Mouse (Mus musculus) heart, adult 2 months (tissue): ENCODE data around the gene N6amt1. TPM values are rescaled to one million over a fixed set of nuclear protein-coding genes. Genes with fewer than 3 reads are reported as not detected.

ENCODE experiments used
- DNase-seq, 2 experiments: peaks; one replicate each; pipeline ENCODE4 v3.0.0; 2021
- H3K27ac ChIP-seq: fragments of 200-600 bp; 2 replicates; pipeline ENCODE4 v1.8.1; 2022
- H3K27me3 ChIP-seq: fragments of 200-500 bp; 2 replicates; pipeline ENCODE4 v1.6.1; 2012; ENCODE audit warnings: mild to moderate bottlenecking, low read length, inconsistent platforms, mixed read lengths; ENCODE audit not compliant: control insufficient read depth, insufficient read depth
- H3K36me3 ChIP-seq: fragments of 200-500 bp; 2 replicates; pipeline ENCODE4 v1.6.1; 2012; ENCODE audit warnings: low read length, inconsistent platforms; ENCODE audit not compliant: control insufficient read depth, insufficient read depth
- H3K4me1 ChIP-seq: fragments of 200-500 bp; 2 replicates; pipeline ENCODE4 v1.6.1; 2011; ENCODE audit warnings: low read length; ENCODE audit not compliant: control insufficient read depth, insufficient read depth
- H3K4me3 ChIP-seq: fragments of 200-600 bp; 2 replicates; pipeline ENCODE4 v1.8.1; 2022
- H3K79me2 ChIP-seq: fragments of 200-500 bp; replicated peaks from 2 replicates; pipeline ENCODE4 v1.6.1; 2012; ENCODE audit warnings: mild to moderate bottlenecking, inconsistent platforms, low read length, moderate library complexity, mixed read lengths; ENCODE audit not compliant: control insufficient read depth, insufficient read depth
- H3K9ac ChIP-seq: fragments of 200-500 bp; 2 replicates; pipeline ENCODE4 v1.6.1; 2012; ENCODE audit warnings: low read depth, mild to moderate bottlenecking, control low read depth, inconsistent platforms, low read length, mixed read lengths
- CTCF ChIP-seq: fragments of 200-600 bp; IDR thresholded peaks from 2 replicates; pipeline ENCODE4 v1.8.1; 2022; ENCODE audit warnings: antibody characterized with exemption, mild to moderate bottlenecking, moderate library complexity
- EP300 ChIP-seq: fragments of 200-500 bp; IDR thresholded peaks from 2 replicates; pipeline ENCODE4 v1.6.1; 2011; ENCODE audit warnings: low read depth, low read length, control low read depth; ENCODE audit not compliant: insufficient read depth
- POLR2A ChIP-seq: fragments of 200-500 bp; IDR thresholded peaks from 2 replicates; pipeline ENCODE4 v1.6.1; 2011; ENCODE audit warnings: mild to moderate bottlenecking, low read depth, low read length, control low read depth; ENCODE audit not compliant: insufficient read depth
- WGBS: fragments of 180-500 bp; shearing (Covaris S2); methylation state at CpG from one replicate; pipeline ENCODE4 v1.1.7; 2018; 5-methylcytosine and 5-hydroxymethylcytosine counted together
- intact Hi-C: fragments of 180-260 bp; cut with DNase I; formaldehyde crosslinking; loops from one replicate; pipeline ENCODE4 v1.15.1; 2025
- polyA plus RNA-seq: library from polyadenylated mRNA; depleted of rRNA; stranded (reverse); fragments of >200 nt; gene quantifications from 2 replicates; pipeline ENCODE4 v1.2.3, GENCODE M21; 2012
- total RNA-seq, 2 experiments: library from RNA; stranded (reverse); gene quantifications; 2 replicates each; pipeline ENCODE4 v1.2.3; 2021

N6amt1 gene
- total and polyA plus RNA-seq, 3 experiments: 9.8 to 19.0 (median 16.8) TPM

DNA sequence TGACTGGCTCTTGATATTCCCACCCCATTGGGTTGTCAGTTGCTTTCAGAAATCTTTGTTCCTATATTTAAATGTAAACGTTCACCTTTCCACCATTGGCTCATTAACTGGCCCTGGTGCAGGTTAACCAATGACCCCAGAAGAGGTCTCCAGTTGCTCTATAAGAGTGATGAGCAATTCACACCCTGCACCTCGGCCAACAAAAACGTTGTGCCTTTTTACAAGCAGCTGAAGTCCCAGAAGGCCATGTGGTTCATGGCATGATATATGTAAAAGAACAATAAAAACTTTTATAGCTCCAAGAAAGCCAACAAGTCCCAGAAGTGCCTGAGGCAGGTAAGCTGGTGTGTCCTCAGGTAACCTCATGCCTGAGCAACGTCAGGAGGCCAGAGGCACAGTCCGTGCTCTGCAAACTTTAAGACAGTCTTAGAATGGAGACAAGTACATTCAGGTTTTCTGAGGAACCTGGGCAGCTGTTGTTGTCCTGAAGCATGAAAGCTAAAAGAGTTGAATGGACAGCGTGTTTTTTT is 12.9 kb upstream of the N6amt1 start:
- no peaks in the 10 kb centered on the region for H3K4me1 ChIP-seq
- no peaks in the 10 kb centered on the region for H3K27me3 ChIP-seq
- H3K9ac ChIP-seq: no peak overlapping the region
- no peak overlapping the region for H3K27ac ChIP-seq
- 83% methylated on average over 6 of the region's 6 CpGs for WGBS
- DNase-seq: no peak
- H3K36me3 ChIP-seq: no peaks in the 10 kb centered on the region
- intact Hi-C loops: no loop called here
- no peak overlapping the region for H3K4me3 ChIP-seq
- no peaks in the 10 kb centered on the region for H3K79me2 ChIP-seq
- TF ChIP-seq POLR2A (no peak), EP300 (no peak), CTCF (no peak)

DNA sequence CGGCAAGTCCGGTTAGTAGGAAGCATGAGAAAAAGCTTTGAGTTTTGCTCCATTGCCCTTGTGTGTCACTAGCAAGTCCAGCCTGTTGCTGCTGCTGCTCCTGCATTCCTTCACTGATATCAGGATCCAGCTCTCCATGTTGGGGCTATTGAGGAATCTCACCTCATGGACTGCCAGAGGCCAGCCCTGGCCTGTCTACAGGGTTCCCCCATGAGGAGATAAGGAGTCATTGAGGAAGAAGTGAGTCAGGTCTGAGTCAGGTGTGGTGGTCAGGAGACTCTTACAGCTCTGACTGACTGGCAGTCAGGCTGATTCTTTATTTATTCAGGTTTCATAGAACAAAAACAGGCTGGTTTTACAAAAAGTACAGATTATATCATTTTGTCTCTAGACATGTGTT is 5.9 kb upstream of the N6amt1 start:
- H3K4me3 ChIP-seq: no peak overlapping the region
- 60% methylated on average over 2 of the region's 2 CpGs for WGBS
- H3K4me1 ChIP-seq: no peaks in the 10 kb centered on the region; the same call in none of the 2 replicates
- TF ChIP-seq EP300: peak; percentile 80
- TF ChIP-seq CTCF: peak; percentile 16; the same call in 1 of the 2 replicates
- TF ChIP-seq POLR2A: no peak
- H3K27ac ChIP-seq: no peak overlapping the region
- H3K79me2 ChIP-seq: no peaks in the 10 kb centered on the region
- H3K27me3 ChIP-seq: no peaks in the 10 kb centered on the region
- intact Hi-C loops: loop anchor here (5.0 kb wide), 1 partner anchor 36 kb away; no protein-coding TSS in a partner anchor
- H3K36me3 ChIP-seq: no peaks in the 10 kb centered on the region
- H3K9ac ChIP-seq: no peak overlapping the region
- peak in 1 of 2 experiments; percentile 31 for DNase-seq

DNA sequence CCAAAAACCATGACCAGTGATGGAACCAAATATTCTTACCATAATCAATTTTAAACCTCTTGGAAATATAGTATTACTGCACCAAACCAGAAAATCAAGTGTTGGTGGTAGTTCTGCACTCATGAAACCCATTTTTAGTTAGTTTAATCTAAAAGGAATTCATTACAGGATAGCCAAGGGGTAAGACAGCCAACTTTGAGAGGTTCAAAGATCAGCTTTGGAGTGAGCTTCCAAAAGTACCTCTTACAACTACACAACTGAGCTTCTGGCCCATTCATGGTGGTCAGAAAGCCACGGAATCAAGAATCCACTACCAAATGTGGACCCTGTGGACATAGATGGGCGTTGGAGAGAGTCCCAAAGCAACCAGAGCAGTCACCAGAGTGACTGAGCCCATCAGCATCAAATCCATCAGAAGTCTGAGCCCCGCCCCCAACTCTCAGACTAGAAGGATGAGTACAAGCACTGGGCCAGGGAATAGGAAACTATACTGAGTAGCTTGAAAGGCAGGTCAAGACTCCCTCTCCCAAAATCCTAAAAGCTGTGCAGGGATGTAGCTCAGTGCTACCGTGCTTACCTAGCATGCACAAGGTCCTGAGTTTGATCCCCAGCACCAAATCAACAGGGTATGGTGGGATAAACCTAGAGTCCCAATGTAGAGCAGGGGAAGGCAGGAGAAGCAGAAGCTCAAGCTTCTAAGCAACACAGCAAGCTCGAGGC is 2.4 kb upstream of the N6amt1 start:
- no peaks in the 10 kb centered on the region for H3K36me3 ChIP-seq

DNA sequence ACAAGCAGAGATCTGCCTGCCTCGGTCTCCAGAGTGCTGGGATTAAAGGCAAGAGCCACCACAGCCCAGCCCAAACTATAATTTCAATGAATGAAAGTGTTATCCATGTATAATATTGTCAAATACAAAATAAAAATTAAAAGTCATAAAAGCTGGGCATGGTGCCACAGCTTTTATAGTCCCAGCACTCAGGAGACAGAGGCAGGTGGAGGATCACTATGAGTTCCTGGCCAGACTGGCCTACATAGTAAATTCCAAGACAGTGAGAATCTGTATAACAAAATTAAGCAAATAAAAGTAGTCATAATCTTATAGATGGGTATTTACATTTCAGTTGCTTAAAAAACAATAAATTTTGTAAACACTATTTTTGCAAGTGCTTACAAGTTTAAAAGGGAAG is 380 bp upstream of the N6amt1 start:
- Histone ChIP-seq H3K27me3 (no peaks in the 10 kb centered on the region), H3K36me3 (peaks cover 3% of the 10 kb centered on the region; the same call in 1 of the 2 replicates), H3K9ac (no peak overlapping the region), H3K4me1 (no peaks in the 10 kb centered on the region), H3K4me3 (peak overlapping the region; percentile 91), H3K79me2 (no peaks in the 10 kb centered on the region), H3K27ac (peak overlapping the region; percentile 99)
- 97% methylated on average over 1 of the region's 1 CpGs for WGBS
- DNase-seq: no peak
- intact Hi-C loops: loop anchor here (5.0 kb wide), 1 partner anchor 79 kb away; the partner anchor contains the start of gene Ltn1
- TF ChIP-seq CTCF (no peak), POLR2A (no peak), EP300 (no peak)

More for the DNA sequence above, 2.4 kb upstream of the N6amt1 start:
- Histone ChIP-seq H3K4me3 (no peak overlapping the region), H3K4me1 (no peaks in the 10 kb centered on the region; the same call in 1 of the 2 replicates), H3K27me3 (no peaks in the 10 kb centered on the region), H3K79me2 (no peaks in the 10 kb centered on the region), H3K27ac (no peak overlapping the region), H3K9ac (no peak overlapping the region)
- 76% methylated on average over 5 of the region's 5 CpGs for WGBS
- no peak for TF ChIP-seq CTCF
- no peak for TF ChIP-seq POLR2A
- TF ChIP-seq EP300: no peak
- intact Hi-C loops: loop anchor here (5.0 kb wide), 1 partner anchor 81 kb away; the partner anchor contains the start of gene Ltn1
- DNase-seq: no peak

DNA sequence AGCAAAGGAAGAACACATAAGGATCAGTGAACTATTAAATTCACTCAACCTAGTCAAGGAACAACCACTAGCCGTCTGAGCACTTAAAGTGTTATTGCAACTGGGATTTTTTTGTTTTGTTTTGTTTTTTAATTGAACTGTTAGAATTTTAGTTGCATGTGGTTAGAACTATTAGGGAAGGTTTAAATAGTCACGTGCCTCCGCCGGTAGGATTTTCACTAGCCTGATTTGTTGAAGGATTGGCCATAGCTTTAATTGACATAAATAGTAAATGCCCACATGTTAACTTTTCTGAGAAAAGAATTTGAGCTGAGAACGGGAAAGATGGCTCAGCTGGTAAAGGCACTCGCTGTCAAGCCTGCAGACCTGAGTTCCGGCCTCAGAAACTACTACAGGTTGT is 763 bp downstream of the N6amt1 start:
- Histone ChIP-seq H3K4me3 (peak overlapping the region; percentile 91), H3K79me2 (no peaks in the 10 kb centered on the region), H3K36me3 (peaks cover 3% of the 10 kb centered on the region; the same call in 1 of the 2 replicates), H3K27ac (peak overlapping the region; percentile 99; the same call in 1 of the 2 replicates), H3K9ac (no peak overlapping the region), H3K4me1 (no peaks in the 10 kb centered on the region), H3K27me3 (no peaks in the 10 kb centered on the region)
- no peak for DNase-seq
- intact Hi-C loops: loop anchor here (5.0 kb wide), 1 partner anchor 78 kb away; the partner anchor contains the start of gene Ltn1
- WGBS: 85% methylated on average over 7 of the region's 7 CpGs
- TF ChIP-seq POLR2A (no peak), CTCF (no peak), EP300 (no peak)

DNA sequence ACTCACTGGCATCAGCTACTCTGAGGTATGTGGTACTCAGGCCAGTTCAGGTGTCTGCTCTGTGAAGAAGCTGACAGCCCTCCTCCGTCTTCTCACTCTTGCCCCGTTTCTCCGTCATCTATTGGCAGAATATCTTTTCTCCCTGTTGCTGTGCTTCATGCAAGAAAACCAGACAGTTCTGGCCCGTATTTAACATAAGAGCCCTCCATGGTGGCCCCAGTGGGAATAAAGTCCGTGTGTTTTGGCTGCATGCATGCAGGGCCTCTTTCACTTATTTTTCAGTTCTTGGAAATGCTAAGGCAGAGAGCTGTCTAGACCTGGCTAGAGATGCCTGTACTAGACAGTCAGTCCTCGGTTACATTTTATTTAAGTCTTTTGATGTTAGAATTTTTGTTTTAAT is 6.1 kb downstream of the N6amt1 start:
- peaks cover 3% of the 10 kb centered on the region; the same call in 1 of the 2 replicates for H3K36me3 ChIP-seq
- no peaks in the 10 kb centered on the region for H3K79me2 ChIP-seq
- H3K4me1 ChIP-seq: no peaks in the 10 kb centered on the region
- intact Hi-C loops: no loop called here
- H3K27ac ChIP-seq: no peak overlapping the region
- no peaks in the 10 kb centered on the region for H3K27me3 ChIP-seq
- WGBS: 73% methylated on average over 6 of the region's 6 CpGs
- TF ChIP-seq POLR2A (no peak), CTCF (no peak), EP300 (no peak)
- DNase-seq: no peak
- no peak overlapping the region for H3K9ac ChIP-seq
- no peak overlapping the region for H3K4me3 ChIP-seq
